Mouse (Mus musculus) liver, embryonic 15.5 days (tissue): Measurements from ENCODE around the gene Fam189a1. TPM values are rescaled to one million over a fixed set of nuclear protein-coding genes. Genes with fewer than 3 reads are reported as not detected.

Source experiments
- ATAC-seq: fragments of 200-750 bp; cut with Nextera tagmentation; 2 replicates; pipeline ENCODE4 v1.8.0; 2017; ENCODE audit warnings: moderate number of reproducible peaks, mild to moderate bottlenecking, moderate library complexity; ENCODE audit not compliant: insufficient read depth
- H3K27ac ChIP-seq: fragments of 300-500 bp; sonication (generic); replicated peaks from 2 replicates; pipeline ENCODE4 v1.5.1; 2015; ENCODE audit warnings: mild to moderate bottlenecking, inconsistent platforms
- H3K27me3 ChIP-seq: fragments of 300-500 bp; sonication (generic); 2 replicates; pipeline ENCODE4 v1.6.1; 2015; ENCODE audit warnings: mild to moderate bottlenecking, inconsistent platforms
- H3K36me3 ChIP-seq: fragments of 300-500 bp; sonication (generic); replicated peaks from 2 replicates; pipeline ENCODE4 v1.6.1; 2015; ENCODE audit warnings: moderate library complexity, mild to moderate bottlenecking, inconsistent platforms
- H3K4me1 ChIP-seq: fragments of 300-500 bp; sonication (generic); replicated peaks from 2 replicates; pipeline ENCODE4 v1.6.1; 2015; ENCODE audit warnings: inconsistent platforms
- H3K4me2 ChIP-seq: fragments of 300-500 bp; sonication (generic); 2 replicates; pipeline ENCODE4 v1.6.1; 2015; ENCODE audit warnings: moderate library complexity, mild to moderate bottlenecking, inconsistent platforms
- H3K4me3 ChIP-seq: fragments of 300-500 bp; sonication (generic); replicated peaks from 2 replicates; pipeline ENCODE4 v1.5.1; 2015; ENCODE audit warnings: mild to moderate bottlenecking, inconsistent platforms
- H3K9ac ChIP-seq: fragments of 300-500 bp; sonication (generic); 2 replicates; pipeline ENCODE4 v1.6.1; 2015; ENCODE audit warnings: moderate library complexity, mild to moderate bottlenecking, inconsistent platforms
- H3K9me3 ChIP-seq: fragments of 300-500 bp; sonication (generic); replicated peaks from 2 replicates; pipeline ENCODE4 v1.6.1; 2016; ENCODE audit warnings: inconsistent platforms
- WGBS: fragments of 180-500 bp; shearing (Covaris S2); methylation state at CpG from one replicate; pipeline ENCODE4 v1.1.7; 2015; ENCODE audit warnings: mixed read lengths; ENCODE audit not compliant: insufficient replicate concordance; 5-methylcytosine and 5-hydroxymethylcytosine counted together
- polyA plus RNA-seq: library from polyadenylated mRNA; unstranded; fragments of >200 nt; fragmentation: Nextera tagmentation; extraction: Ambion mirVana; gene quantifications from 2 replicates; pipeline ENCODE4 v1.2.1, GENCODE M21; 2015

Fam189a1 gene
- polyA plus RNA-seq, 1 experiment from 2014 or later = not detected

DNA sequence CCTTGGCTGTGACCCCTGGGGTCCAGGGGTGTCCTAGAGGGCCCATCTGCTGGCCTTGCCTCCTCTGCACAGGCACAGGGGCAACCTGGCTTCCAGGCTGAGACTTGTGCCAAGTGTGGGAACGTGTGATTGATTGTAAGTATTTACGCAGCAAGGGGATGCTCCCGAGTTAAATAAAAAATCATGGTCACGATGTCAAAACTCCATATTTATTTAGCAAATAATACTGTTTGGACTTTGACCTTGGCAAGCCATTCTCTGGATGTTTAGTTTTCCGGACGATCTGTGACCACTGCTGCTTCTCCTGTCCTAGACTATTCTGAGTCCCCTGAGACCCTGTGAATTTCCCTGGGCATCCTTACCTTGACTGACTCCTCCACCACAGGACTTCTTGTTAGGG is 402.7 kb downstream of the Fam189a1 start:
- no peaks in the 10 kb centered on the region for H3K36me3 ChIP-seq
- no peak overlapping the region for H3K4me3 ChIP-seq
- no peaks in the 10 kb centered on the region for H3K27me3 ChIP-seq
- no peak overlapping the region for H3K4me2 ChIP-seq
- 61% methylated on average over 6 of the region's 6 CpGs for WGBS
- H3K4me1 ChIP-seq = no peaks in the 10 kb centered on the region
- no peak overlapping the region for H3K27ac ChIP-seq
- no peak for ATAC-seq
- no peak overlapping the region for H3K9ac ChIP-seq
- H3K9me3 ChIP-seq = no peaks in the 10 kb centered on the region

- WGBS = 68% methylated on average over 7 of the region's 7 CpGs
- Histone ChIP-seq H3K36me3 (no peaks in the 10 kb centered on the region), H3K27me3 (no peaks in the 10 kb centered on the region), H3K27ac (no peak overlapping the region), H3K9ac (no peak overlapping the region), H3K4me2 (no peak overlapping the region), H3K9me3 (no peaks in the 10 kb centered on the region), H3K4me1 (no peaks in the 10 kb centered on the region), H3K4me3 (no peak overlapping the region)
- no peak for ATAC-seq
Measured at GRCm38 (mm10) chr7:64752133-64752532, 404.2 kb downstream of the Fam189a1 start.

DNA sequence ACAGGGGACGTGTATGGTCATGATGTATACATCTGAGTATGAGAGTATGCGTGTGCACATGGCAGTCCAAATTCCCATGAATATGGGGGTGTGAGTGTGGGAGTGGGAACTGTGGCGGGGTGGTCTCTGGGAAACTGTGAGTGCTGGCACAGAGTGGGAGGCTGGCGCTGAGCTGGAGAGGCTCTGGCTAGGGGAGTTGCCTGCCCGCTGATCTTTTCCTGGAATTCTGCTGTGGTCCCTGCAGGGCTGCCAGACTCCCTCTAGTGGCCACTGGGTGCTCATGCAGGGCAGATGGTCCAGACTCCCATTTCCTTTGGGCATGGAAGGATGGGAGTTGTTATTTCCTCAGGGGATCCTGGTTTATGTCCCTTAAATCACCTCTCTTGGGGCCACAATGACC is 404.9 kb downstream of the Fam189a1 start:
- no peaks in the 10 kb centered on the region for H3K36me3 ChIP-seq

DNA sequence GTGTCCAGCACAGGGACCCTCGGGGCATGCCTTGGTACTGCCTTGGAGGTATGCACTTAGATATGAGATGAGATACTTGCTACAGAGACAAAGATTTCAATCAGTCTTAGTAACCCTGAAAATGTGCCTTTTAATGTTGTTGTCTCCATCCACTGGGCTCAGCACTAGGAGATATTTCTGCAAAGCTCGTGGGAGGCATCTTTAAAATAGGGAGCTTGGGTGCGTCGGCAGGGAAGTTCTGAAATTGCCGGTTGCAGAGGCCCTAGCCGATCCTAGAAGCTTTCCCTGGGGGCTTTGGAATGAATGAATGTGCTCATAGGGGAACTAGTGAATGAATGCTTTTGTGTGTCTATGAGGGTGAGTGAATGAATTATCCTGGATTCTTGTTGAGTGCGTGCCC is 412.8 kb downstream of the Fam189a1 start:
- WGBS = 67% methylated on average over 7 of the region's 7 CpGs
- Histone ChIP-seq H3K4me2 (no peak overlapping the region), H3K36me3 (no peaks in the 10 kb centered on the region), H3K9me3 (no peaks in the 10 kb centered on the region), H3K27ac (no peak overlapping the region), H3K27me3 (no peaks in the 10 kb centered on the region), H3K4me3 (no peak overlapping the region), H3K4me1 (no peaks in the 10 kb centered on the region), H3K9ac (no peak overlapping the region)
- no peak for ATAC-seq

More for the DNA sequence above, 404.9 kb downstream of the Fam189a1 start:
- Histone ChIP-seq H3K4me1 (no peaks in the 10 kb centered on the region), H3K27ac (no peak overlapping the region), H3K9ac (no peak overlapping the region), H3K27me3 (no peaks in the 10 kb centered on the region), H3K4me2 (no peak overlapping the region), H3K4me3 (no peak overlapping the region), H3K9me3 (no peaks in the 10 kb centered on the region)
- no peak for ATAC-seq
- WGBS = 30% methylated on average over 5 of the region's 5 CpGs

GRCm38 (mm10) chr7:64741333-64742307 is 414.8 kb downstream of the Fam189a1 start:
- ATAC-seq = no peak
- Histone ChIP-seq H3K27ac (no peak overlapping the region), H3K9ac (no peak overlapping the region), H3K36me3 (no peaks in the 10 kb centered on the region), H3K4me3 (no peak overlapping the region), H3K4me1 (no peaks in the 10 kb centered on the region), H3K9me3 (no peaks in the 10 kb centered on the region), H3K27me3 (no peaks in the 10 kb centered on the region), H3K4me2 (no peak overlapping the region)
- WGBS = 20% methylated on average over 8 of the region's 8 CpGs

DNA sequence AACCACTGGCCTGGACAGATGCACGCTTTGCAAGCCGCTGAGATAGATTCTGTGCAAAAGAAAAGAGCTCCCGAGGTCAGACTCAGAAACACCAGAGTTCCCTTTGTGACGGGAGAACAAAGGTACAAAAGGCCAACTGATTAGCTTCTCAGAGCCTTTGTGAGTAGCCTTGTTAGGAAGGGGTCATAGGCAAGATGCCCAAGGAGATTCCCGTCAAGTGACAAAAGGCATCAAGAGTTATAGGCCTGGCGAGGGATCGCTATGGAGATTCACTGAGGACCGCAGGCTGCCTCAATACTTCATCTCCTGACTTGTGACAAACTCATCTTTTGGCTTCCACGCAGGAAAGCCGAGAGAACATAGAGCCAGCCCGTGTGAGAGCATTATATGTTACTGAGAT is 417.2 kb downstream of the Fam189a1 start:
- H3K36me3 ChIP-seq = no peaks in the 10 kb centered on the region
- H3K4me2 ChIP-seq = no peak overlapping the region
- H3K4me1 ChIP-seq = no peaks in the 10 kb centered on the region
- no peak overlapping the region for H3K27ac ChIP-seq
- no peaks in the 10 kb centered on the region for H3K9me3 ChIP-seq
- no peak overlapping the region for H3K9ac ChIP-seq
- no peak for ATAC-seq
- 65% methylated on average over 11 of the region's 11 CpGs for WGBS
- H3K27me3 ChIP-seq = no peaks in the 10 kb centered on the region
- no peak overlapping the region for H3K4me3 ChIP-seq

DNA sequence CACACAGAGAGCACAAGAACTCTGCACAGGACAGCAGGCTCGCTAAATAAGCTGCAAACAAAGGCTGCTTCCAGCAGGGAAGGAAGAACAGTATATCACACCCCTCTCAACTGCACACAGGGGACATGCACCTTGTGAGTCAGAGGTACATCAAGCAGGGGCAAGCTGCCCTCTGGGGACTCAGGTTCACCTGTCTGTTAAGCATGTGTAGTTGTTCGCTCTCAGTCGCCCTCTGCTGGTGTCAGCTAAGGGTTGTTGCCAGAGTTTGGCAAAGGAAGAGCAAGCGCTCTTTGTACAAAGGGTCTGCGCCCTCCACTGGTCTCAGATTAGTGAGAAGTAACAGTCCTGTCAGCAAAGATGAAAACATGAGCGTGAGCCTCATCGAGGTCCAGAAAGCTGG is 426.6 kb downstream of the Fam189a1 start:
- no peaks in the 10 kb centered on the region for H3K4me1 ChIP-seq
- H3K9me3 ChIP-seq = no peaks in the 10 kb centered on the region
- H3K27ac ChIP-seq = no peak overlapping the region
- ATAC-seq = no peak
- H3K4me3 ChIP-seq = no peak overlapping the region
- H3K27me3 ChIP-seq = no peaks in the 10 kb centered on the region
- no peak overlapping the region for H3K9ac ChIP-seq
- 20% methylated on average over 7 of the region's 7 CpGs for WGBS
- no peak overlapping the region for H3K4me2 ChIP-seq
- H3K36me3 ChIP-seq = no peaks in the 10 kb centered on the region

DNA sequence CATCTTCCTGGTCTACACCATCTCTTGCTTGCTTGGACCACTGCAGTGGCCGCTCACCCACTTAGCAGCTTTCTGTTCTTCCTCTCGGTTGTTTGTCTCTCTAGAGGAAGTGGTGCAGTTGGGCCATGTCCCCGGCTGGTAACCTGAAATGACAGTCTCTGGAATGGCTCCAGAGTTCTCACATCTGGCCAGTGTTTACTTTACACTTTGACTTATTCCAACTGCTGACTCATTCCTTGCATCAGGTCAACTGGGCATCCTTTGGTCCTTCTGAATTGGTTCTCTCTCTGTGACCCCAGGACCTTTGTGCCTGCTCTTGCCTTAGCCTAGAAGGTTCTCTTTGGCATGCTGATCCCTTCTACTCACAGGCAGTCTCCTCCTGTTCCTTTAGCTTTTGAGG is 427.6 kb downstream of the Fam189a1 start:
- Histone ChIP-seq H3K4me3 (no peak overlapping the region), H3K9me3 (no peaks in the 10 kb centered on the region), H3K27me3 (no peaks in the 10 kb centered on the region), H3K36me3 (no peaks in the 10 kb centered on the region), H3K4me2 (no peak overlapping the region), H3K27ac (no peak overlapping the region), H3K4me1 (no peaks in the 10 kb centered on the region), H3K9ac (no peak overlapping the region)
- no peak for ATAC-seq
- WGBS = 25% methylated on average over 3 of the region's 3 CpGs

DNA sequence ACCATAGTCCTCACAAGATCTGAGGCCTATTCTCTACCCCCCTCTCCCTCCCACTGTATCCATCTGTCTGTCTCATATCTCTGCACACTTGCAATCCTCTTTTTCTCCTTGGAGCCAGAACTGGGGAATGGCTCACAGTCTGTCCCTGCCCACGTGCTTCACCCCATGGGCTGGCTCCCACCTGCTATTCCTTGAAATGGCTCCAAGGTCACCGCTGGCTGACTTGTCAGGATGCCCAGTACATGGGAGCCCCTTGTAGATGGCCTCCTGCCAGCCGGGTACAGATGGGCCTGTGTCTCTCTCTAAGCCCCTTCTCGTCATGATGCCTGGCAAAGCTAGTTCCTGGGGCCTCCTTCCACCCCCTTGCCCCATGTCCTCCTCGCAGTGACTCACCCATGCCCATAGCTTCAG is 428.2 kb downstream of the Fam189a1 start:
- H3K27ac ChIP-seq = no peak overlapping the region
- no peaks in the 10 kb centered on the region for H3K27me3 ChIP-seq
- H3K4me2 ChIP-seq = no peak overlapping the region
- H3K4me3 ChIP-seq = no peak overlapping the region
- WGBS = 46% methylated on average over 5 of the region's 5 CpGs
- H3K9me3 ChIP-seq = no peaks in the 10 kb centered on the region
- no peaks in the 10 kb centered on the region for H3K36me3 ChIP-seq
- no peak overlapping the region for H3K9ac ChIP-seq
- H3K4me1 ChIP-seq = no peaks in the 10 kb centered on the region
- ATAC-seq = no peak

- H3K4me2 ChIP-seq = no peak overlapping the region
- no peaks in the 10 kb centered on the region for H3K9me3 ChIP-seq
- H3K27ac ChIP-seq = no peak overlapping the region
- H3K4me3 ChIP-seq = no peak overlapping the region
- H3K36me3 ChIP-seq = no peaks in the 10 kb centered on the region
- WGBS = 54% methylated on average over 6 of the region's 6 CpGs
- ATAC-seq = no peak
- H3K27me3 ChIP-seq = no peaks in the 10 kb centered on the region
- no peak overlapping the region for H3K9ac ChIP-seq
- H3K4me1 ChIP-seq = no peaks in the 10 kb centered on the region
Measured at GRCm38 (mm10) chr7:64725967-64726695, 430.2 kb downstream of the Fam189a1 start.

GRCm38 (mm10) chr7:64724409-64724808 is 432.0 kb downstream of the Fam189a1 start:
- Histone ChIP-seq H3K9ac (no peak overlapping the region), H3K4me2 (no peak overlapping the region), H3K4me1 (no peaks in the 10 kb centered on the region), H3K27me3 (no peaks in the 10 kb centered on the region), H3K9me3 (no peaks in the 10 kb centered on the region), H3K27ac (no peak overlapping the region), H3K36me3 (no peaks in the 10 kb centered on the region), H3K4me3 (no peak overlapping the region)
- ATAC-seq = no peak
- WGBS = 65% methylated on average over 1 of the region's 1 CpGs
